Mouse (Mus musculus): Measurements from ENCODE around the gene Cactin.

GRCm38 (mm10) chr10:81321436-81321835 is 533 bp downstream of the Cactin start:
- TF ChIP-seq CTCF (IDR thresholded peaks at IDR 0.05; ENCODE audit: low read depth), result no peak
- no peak for TF ChIP-seq EP300 (IDR thresholded peaks at IDR 0.05; ENCODE audit: low read depth)
